Mouse (Mus musculus) midbrain, embryonic 16.5 days (tissue): ENCODE measurements around the gene Maff. TPM values are rescaled to one million over a fixed set of nuclear protein-coding genes. Genes with fewer than 3 reads are reported as not detected.

Experiments used
- ATAC-seq: fragments of 200-750 bp; cut with Nextera tagmentation; 2 replicates; pipeline ENCODE4 v1.8.0; 2017; ENCODE audit warnings: moderate TSS enrichment
- H3K27ac ChIP-seq: fragments of 300-500 bp; sonication (generic); 2 replicates; pipeline ENCODE4 v1.5.1; 2014; ENCODE audit warnings: mild to moderate bottlenecking, low read length, mixed read lengths
- H3K27me3 ChIP-seq: fragments of 300-500 bp; sonication (generic); 2 replicates; pipeline ENCODE4 v1.6.1; 2014; ENCODE audit warnings: low read depth, low read length, mixed read lengths; ENCODE audit not compliant: control insufficient read depth, insufficient read depth
- H3K36me3 ChIP-seq: fragments of 300-500 bp; sonication (generic); 2 replicates; pipeline ENCODE4 v1.6.1; 2014; ENCODE audit warnings: mild to moderate bottlenecking, low read length, moderate library complexity, mixed read lengths; ENCODE audit not compliant: control insufficient read depth, insufficient read depth
- H3K4me1 ChIP-seq: fragments of 300-500 bp; sonication (generic); 2 replicates; pipeline ENCODE4 v1.6.1; 2014; ENCODE audit warnings: mild to moderate bottlenecking, low read length, mixed read lengths; ENCODE audit not compliant: control insufficient read depth, insufficient read depth
- H3K4me2 ChIP-seq: fragments of 300-500 bp; sonication (generic); 2 replicates; pipeline ENCODE4 v1.6.1; 2014; ENCODE audit warnings: mild to moderate bottlenecking, low read length, mixed read lengths
- H3K4me3 ChIP-seq: fragments of 300-500 bp; sonication (generic); 2 replicates; pipeline ENCODE4 v1.5.1; 2014; ENCODE audit warnings: low read depth, mild to moderate bottlenecking, low read length, moderate library complexity, mixed read lengths
- H3K9ac ChIP-seq: fragments of 300-500 bp; sonication (generic); 2 replicates; pipeline ENCODE4 v1.6.1; 2014; ENCODE audit warnings: low read depth, low read length, mixed read lengths
- H3K9me3 ChIP-seq: fragments of 300-500 bp; sonication (generic); replicated peaks from 2 replicates; pipeline ENCODE4 v1.6.1; 2014; ENCODE audit warnings: mild to moderate bottlenecking, low read length, mixed read lengths; ENCODE audit not compliant: control insufficient read depth, poor library complexity, severe bottlenecking
- WGBS: fragments of 180-500 bp; shearing (Covaris S2); extraction: QIAGEN DNeasy Blood & Tissue Kit; methylation state at CpG from one replicate; pipeline ENCODE4 v1.1.7; 2014; 5-methylcytosine and 5-hydroxymethylcytosine counted together
- polyA plus RNA-seq: library from polyadenylated mRNA; unstranded; fragments of >200 nt; fragmentation: Nextera tagmentation; extraction: Ambion mirVana; gene quantifications from 2 replicates; pipeline ENCODE4 v1.2.1, GENCODE M21; 2015

Maff gene
- polyA plus RNA-seq, 1 experiment from 2014 or later: 0.85 TPM

- Histone ChIP-seq H3K27ac (no peak overlapping the region), H3K4me2 (no peak overlapping the region), H3K9ac (no peak overlapping the region), H3K9me3 (no peaks in the 10 kb centered on the region), H3K27me3 (no peaks in the 10 kb centered on the region), H3K4me1 (peaks cover 7% of the 10 kb centered on the region; the same call in 1 of the 2 replicates), H3K36me3 (no peaks in the 10 kb centered on the region), H3K4me3 (no peak overlapping the region)
- 83% methylated on average over 5 of the region's 5 CpGs for WGBS
- ATAC-seq: no peak
Observed at GRCm38 (mm10) chr15:79392527-79392926, 46.1 kb downstream of the Maff start.

DNA sequence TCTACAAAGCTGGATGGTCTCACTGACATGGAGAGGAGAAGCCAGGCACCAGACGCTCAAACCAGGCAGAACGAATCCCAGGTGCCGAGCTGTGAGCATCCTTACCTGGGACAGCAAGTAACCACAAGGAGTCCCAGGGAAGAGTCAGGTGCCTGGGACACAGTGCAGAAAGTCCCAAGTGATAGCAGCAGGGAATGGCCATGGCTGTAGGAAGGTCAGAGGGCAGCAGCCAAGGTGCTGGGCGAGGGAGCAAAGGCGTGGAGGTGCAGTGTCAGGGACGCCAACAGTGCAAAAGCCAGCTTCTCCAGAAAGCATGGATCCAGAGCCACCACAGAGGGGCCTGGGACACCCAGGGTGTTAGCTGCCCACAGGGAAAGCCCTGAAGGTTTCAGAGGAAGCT lies 46.7 kb downstream of the Maff start:
- Histone ChIP-seq H3K9me3 (no peaks in the 10 kb centered on the region), H3K27me3 (no peaks in the 10 kb centered on the region), H3K4me2 (no peak overlapping the region), H3K9ac (no peak overlapping the region), H3K36me3 (no peaks in the 10 kb centered on the region), H3K27ac (no peak overlapping the region), H3K4me3 (no peak overlapping the region), H3K4me1 (peaks cover 7% of the 10 kb centered on the region; the same call in 1 of the 2 replicates)
- WGBS: 82% methylated on average over 6 of the region's 6 CpGs
- no peak for ATAC-seq

DNA sequence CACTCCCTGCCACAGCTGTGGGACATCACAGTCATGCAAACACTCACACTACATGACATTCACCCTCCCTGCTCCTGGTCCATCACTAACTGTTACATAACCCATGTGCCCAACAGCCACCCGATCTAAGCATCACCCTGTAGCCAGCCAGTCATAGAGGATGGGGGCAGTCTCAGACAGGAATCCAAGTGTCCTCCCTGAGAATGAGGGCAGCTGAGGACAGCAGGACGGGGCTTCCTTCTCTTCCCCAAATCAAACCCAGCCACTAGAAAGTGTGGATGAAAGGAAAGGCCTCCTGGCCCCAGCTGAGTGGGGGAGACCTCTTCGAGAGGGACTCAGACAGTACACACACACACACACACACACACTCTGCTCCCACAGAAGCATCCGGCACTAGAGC lies 48.4 kb downstream of the Maff start:
- Histone ChIP-seq H3K4me1 (peaks cover 11% of the 10 kb centered on the region), H3K27ac (no peak overlapping the region), H3K36me3 (no peaks in the 10 kb centered on the region), H3K4me3 (no peak overlapping the region), H3K9ac (no peak overlapping the region), H3K27me3 (no peaks in the 10 kb centered on the region), H3K4me2 (no peak overlapping the region), H3K9me3 (no peaks in the 10 kb centered on the region)
- 81% methylated on average over 4 of the region's 4 CpGs for WGBS
- no peak for ATAC-seq

DNA sequence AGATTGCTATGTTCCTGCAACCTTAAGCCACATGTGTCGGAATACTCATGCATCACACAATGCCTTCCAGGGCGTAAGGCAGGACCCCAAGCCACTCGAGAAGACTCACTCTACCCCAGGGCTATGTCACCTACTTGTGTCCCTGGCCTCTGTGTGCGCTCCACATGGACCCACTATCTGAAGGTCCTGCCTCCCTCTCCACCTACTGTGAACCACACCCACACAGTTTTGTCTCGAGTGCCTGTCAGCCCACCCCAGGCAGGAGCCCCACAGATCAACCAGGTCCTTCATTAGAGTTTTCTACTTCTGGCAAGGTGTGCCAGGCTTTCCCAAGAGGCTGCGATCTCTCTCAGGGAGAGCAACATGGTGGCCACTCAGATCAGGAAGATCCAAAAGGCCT lies 48.9 kb downstream of the Maff start:
- Histone ChIP-seq H3K4me1 (peaks cover 13% of the 10 kb centered on the region), H3K4me3 (no peak overlapping the region), H3K27ac (no peak overlapping the region), H3K4me2 (no peak overlapping the region), H3K9ac (no peak overlapping the region), H3K36me3 (no peaks in the 10 kb centered on the region), H3K27me3 (no peaks in the 10 kb centered on the region), H3K9me3 (no peaks in the 10 kb centered on the region)
- no peak for ATAC-seq
- 87% methylated on average over 6 of the region's 6 CpGs for WGBS

DNA sequence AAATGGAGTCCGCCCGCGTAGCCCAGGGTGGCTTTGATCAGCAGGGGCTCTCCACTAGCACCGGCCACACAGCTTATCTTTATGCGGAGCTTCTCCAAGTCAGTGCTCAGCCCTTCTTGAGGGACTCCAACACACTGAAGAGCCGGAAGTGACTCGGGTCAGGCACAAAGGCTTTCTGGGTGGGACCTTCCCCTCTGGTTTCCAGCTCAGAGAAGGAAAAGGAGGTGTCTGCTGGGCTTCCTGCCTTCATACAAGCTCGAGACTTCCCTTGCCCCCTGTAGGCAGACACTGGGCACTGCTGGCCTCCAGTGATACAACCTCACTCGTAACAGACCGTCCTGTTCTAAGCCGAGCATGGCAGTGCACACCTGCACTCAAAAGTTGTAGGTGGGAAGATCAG lies 50.3 kb downstream of the Maff start:
- H3K27me3 ChIP-seq: no peaks in the 10 kb centered on the region
- H3K9me3 ChIP-seq: no peaks in the 10 kb centered on the region
- 86% methylated on average over 11 of the region's 11 CpGs for WGBS
- no peak overlapping the region for H3K4me3 ChIP-seq
- no peak overlapping the region for H3K4me2 ChIP-seq
- H3K4me1 ChIP-seq: peaks cover 25% of the 10 kb centered on the region
- H3K9ac ChIP-seq: no peak overlapping the region
- H3K36me3 ChIP-seq: no peaks in the 10 kb centered on the region
- H3K27ac ChIP-seq: no peak overlapping the region
- no peak for ATAC-seq

- no peaks in the 10 kb centered on the region for H3K36me3 ChIP-seq
- no peak overlapping the region for H3K27ac ChIP-seq
- H3K4me2 ChIP-seq: no peak overlapping the region
- peaks cover 35% of the 10 kb centered on the region for H3K4me1 ChIP-seq
- no peak overlapping the region for H3K4me3 ChIP-seq
- no peaks in the 10 kb centered on the region for H3K9me3 ChIP-seq
- H3K9ac ChIP-seq: no peak overlapping the region
- no peak for ATAC-seq
- no peaks in the 10 kb centered on the region for H3K27me3 ChIP-seq
- 84% methylated on average over 14 of the region's 14 CpGs for WGBS
Observed at GRCm38 (mm10) chr15:79399231-79400052, 53.0 kb downstream of the Maff start.

DNA sequence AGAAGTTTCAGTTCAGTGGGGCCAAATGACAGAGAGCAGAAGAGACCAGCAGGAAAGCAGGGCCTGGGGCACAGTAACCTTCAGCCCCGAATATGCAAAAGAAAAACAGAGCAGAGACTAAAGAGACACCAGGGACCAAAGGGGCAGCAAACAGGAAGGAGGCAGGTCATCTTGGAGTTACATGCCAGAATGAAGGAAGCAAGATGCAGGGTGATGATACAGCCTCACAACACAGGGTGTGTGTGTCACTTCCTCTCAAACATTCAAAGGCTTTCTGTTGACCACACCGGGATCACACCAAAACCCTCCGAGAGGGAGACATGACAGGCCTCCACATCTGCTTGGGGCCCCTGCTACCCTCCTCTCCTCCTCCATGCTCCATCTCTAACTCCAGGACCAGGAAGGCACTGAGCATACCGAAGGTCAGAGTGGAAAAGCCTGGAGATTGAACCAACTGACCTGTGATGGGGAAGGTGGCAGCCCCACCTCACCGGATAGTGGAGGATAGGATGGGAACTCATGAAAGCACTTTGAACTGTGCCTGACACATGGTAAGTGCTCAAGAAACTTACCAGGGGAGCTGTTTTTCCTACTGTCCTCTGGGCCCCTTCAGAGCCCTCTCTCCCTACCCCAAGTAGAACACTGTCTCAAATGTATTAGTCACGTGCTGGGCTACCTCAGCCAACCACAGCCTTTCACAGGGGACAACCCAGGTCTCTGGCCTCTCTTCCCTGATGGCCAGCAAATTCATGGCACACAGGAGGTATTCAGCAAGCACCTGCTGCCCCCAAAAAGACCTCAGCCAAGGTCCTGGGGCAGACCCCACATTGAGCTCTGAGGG lies 53.9 kb downstream of the Maff start:
- Histone ChIP-seq H3K9me3 (no peaks in the 10 kb centered on the region), H3K9ac (peak overlapping the region; percentile 56), H3K4me1 (peaks cover 35% of the 10 kb centered on the region), H3K27me3 (no peaks in the 10 kb centered on the region), H3K36me3 (no peaks in the 10 kb centered on the region), H3K4me2 (peak overlapping the region; percentile 89), H3K27ac (no peak overlapping the region), H3K4me3 (no peak overlapping the region)
- no peak for ATAC-seq
- 79% methylated on average over 6 of the region's 6 CpGs for WGBS

- Histone ChIP-seq H3K4me3 (0 out of 2 replicates have a peak overlapping the region, but pooled peaks have one; percentile 3), H3K9me3 (no peaks in the 10 kb centered on the region), H3K9ac (peak overlapping the region; percentile 56), H3K27me3 (no peaks in the 10 kb centered on the region), H3K36me3 (no peaks in the 10 kb centered on the region), H3K27ac (no peak overlapping the region), H3K4me2 (peak overlapping the region; percentile 89), H3K4me1 (peaks cover 35% of the 10 kb centered on the region)
- no peak for ATAC-seq
- 50% methylated on average over 7 of the region's 7 CpGs for WGBS
Observed at GRCm38 (mm10) chr15:79400975-79401365, 54.5 kb downstream of the Maff start.

GRCm38 (mm10) chr15:79402176-79402575 lies 55.8 kb downstream of the Maff start:
- Histone ChIP-seq H3K36me3 (no peaks in the 10 kb centered on the region), H3K4me3 (peak overlapping the region; percentile 93), H3K9me3 (no peaks in the 10 kb centered on the region), H3K27me3 (no peaks in the 10 kb centered on the region), H3K4me1 (peaks cover 35% of the 10 kb centered on the region), H3K9ac (peak overlapping the region; percentile 98), H3K4me2 (peak overlapping the region; percentile 89), H3K27ac (no peak overlapping the region; the same call in 1 of the 2 replicates)
- no peak for ATAC-seq
- 23% methylated on average over 5 of the region's 5 CpGs for WGBS
